Mouse (Mus musculus) C2C12 (cell line): Measurements from ENCODE around the gene Afap1. TPM values are rescaled to one million over a fixed set of nuclear protein-coding genes. Genes with fewer than 3 reads are reported as not detected.

Experiments used
- H3K27me3 ChIP-seq: one replicate; pipeline ENCODE4 v1.6.1; 2011; ENCODE audit not compliant: control insufficient read depth, insufficient read depth, insufficient read length
- H3K36me3 ChIP-seq: one replicate; pipeline ENCODE4 v1.6.1; 2011; ENCODE audit not compliant: control insufficient read depth, insufficient read depth
- H3K4me3 ChIP-seq: one replicate; pipeline ENCODE4 v1.5.1; 2011; ENCODE audit warnings: mild to moderate bottlenecking, control low read depth; ENCODE audit not compliant: poor library complexity, insufficient read depth, severe bottlenecking
- H3K79me2 ChIP-seq: one replicate; pipeline ENCODE4 v1.6.1; 2011; ENCODE audit not compliant: control insufficient read depth, insufficient read depth
- H3K79me3 ChIP-seq: one replicate; pipeline ENCODE4 v1.6.1; 2011; ENCODE audit warnings: low read depth, control low read depth
- H3ac ChIP-seq: one replicate; pipeline ENCODE3; 2011; ENCODE audit warnings: low read depth; ENCODE audit not compliant: control insufficient read depth, insufficient read length
- CEBPB ChIP-seq: IDR thresholded peaks from one replicate; pipeline ENCODE4 v1.6.1; 2011; ENCODE audit warnings: low read depth, mild to moderate bottlenecking, control low read depth, moderate library complexity
- CTCF ChIP-seq: IDR thresholded peaks from one replicate; pipeline ENCODE4 v1.5.1; 2011; ENCODE audit not compliant: control insufficient read depth, insufficient read depth, insufficient read length
- FOSL1 ChIP-seq: IDR thresholded peaks from one replicate; pipeline ENCODE4 v1.8.0; 2011; ENCODE audit warnings: mild to moderate bottlenecking, low read length; ENCODE audit not compliant: poor library complexity, insufficient read depth, severe bottlenecking
- MAX ChIP-seq: IDR thresholded peaks from one replicate; pipeline ENCODE4 v1.6.1; 2011; ENCODE audit warnings: mild to moderate bottlenecking, control low read depth
- MYOD1 ChIP-seq: IDR thresholded peaks from one replicate; pipeline ENCODE4 v1.6.1; 2011; ENCODE audit warnings: low read depth; ENCODE audit not compliant: control insufficient read depth, insufficient read length
- MYOG ChIP-seq: IDR thresholded peaks from one replicate; pipeline ENCODE4 v1.6.1; 2011; ENCODE audit not compliant: control insufficient read depth, insufficient read length; ENCODE audit errors: extremely low read depth
- USF1 ChIP-seq: IDR thresholded peaks from one replicate; pipeline ENCODE4 v1.6.1; 2011; ENCODE audit warnings: low read depth, mild to moderate bottlenecking, control low read depth, moderate library complexity
- polyA plus RNA-seq: library from polyadenylated mRNA; unstranded; fragments of >200 nt; fragmentation: generic; extraction: Trizol; gene quantifications from one replicate; pipeline ENCODE4 v1.2.1, GENCODE M21; 2012; ENCODE audit warnings: missing spikeins

The Afap1 gene
- polyA plus RNA-seq, 1 experiment = 9.5 TPM

- no peak overlapping the region for H3ac ChIP-seq
- peaks cover 42% of the 10 kb centered on the region for H3K36me3 ChIP-seq
- no peaks in the 10 kb centered on the region for H3K79me2 ChIP-seq
- H3K27me3 ChIP-seq = no peaks in the 10 kb centered on the region
- no peaks in the 10 kb centered on the region for H3K79me3 ChIP-seq
- TF ChIP-seq FOSL1 (no peak), MYOD1 (no peak), USF1 (no peak), CTCF (no peak), MAX (no peak), MYOG (no peak), CEBPB (no peak)
- H3K4me3 ChIP-seq = no peak overlapping the region
Measured at GRCm38 (mm10) chr5:35954055-35954718, 61.1 kb downstream of the Afap1 start.

GRCm38 (mm10) chr5:35956268-35956667, 63.1 kb downstream of the Afap1 start:
- Histone ChIP-seq H3K79me3 (no peaks in the 10 kb centered on the region), H3K36me3 (peaks cover 40% of the 10 kb centered on the region), H3K79me2 (no peaks in the 10 kb centered on the region), H3ac (no peak overlapping the region), H3K4me3 (no peak overlapping the region), H3K27me3 (no peaks in the 10 kb centered on the region)
- TF ChIP-seq USF1 = no peak
- no peak for TF ChIP-seq MYOD1

GRCm38 (mm10) chr5:35958681-35959080, 65.6 kb downstream of the Afap1 start:
- H3ac ChIP-seq = no peak overlapping the region
- H3K36me3 ChIP-seq = peaks cover 54% of the 10 kb centered on the region
- no peaks in the 10 kb centered on the region for H3K79me2 ChIP-seq
- TF ChIP-seq USF1 (no peak), CEBPB (no peak), MYOD1 (no peak), FOSL1 (no peak), MYOG (no peak), CTCF (no peak), MAX (no peak)
- no peaks in the 10 kb centered on the region for H3K79me3 ChIP-seq
- no peak overlapping the region for H3K4me3 ChIP-seq
- H3K27me3 ChIP-seq = no peaks in the 10 kb centered on the region

GRCm38 (mm10) chr5:35960168-35960567, 67.0 kb downstream of the Afap1 start:
- TF ChIP-seq FOSL1 (no peak), CEBPB (no peak), MAX (no peak)
- H3K27me3 ChIP-seq = no peaks in the 10 kb centered on the region
- H3K79me3 ChIP-seq = no peaks in the 10 kb centered on the region
- no peak overlapping the region for H3K4me3 ChIP-seq
- H3K36me3 ChIP-seq = peaks cover 56% of the 10 kb centered on the region
- no peak overlapping the region for H3ac ChIP-seq
- H3K79me2 ChIP-seq = no peaks in the 10 kb centered on the region

GRCm38 (mm10) chr5:35961271-35961670, 68.2 kb downstream of the Afap1 start:
- Histone ChIP-seq H3K79me2 (no peaks in the 10 kb centered on the region), H3K27me3 (no peaks in the 10 kb centered on the region), H3ac (no peak overlapping the region), H3K79me3 (no peaks in the 10 kb centered on the region), H3K4me3 (no peak overlapping the region), H3K36me3 (peaks cover 61% of the 10 kb centered on the region)
- no peak for TF ChIP-seq USF1
- no peak for TF ChIP-seq FOSL1
- no peak for TF ChIP-seq CTCF
- no peak for TF ChIP-seq MAX
- no peak for TF ChIP-seq CEBPB
- no peak for TF ChIP-seq MYOD1
- TF ChIP-seq MYOG = no peak

- Histone ChIP-seq H3K27me3 (no peaks in the 10 kb centered on the region), H3K79me3 (no peaks in the 10 kb centered on the region), H3K4me3 (no peak overlapping the region), H3K79me2 (no peaks in the 10 kb centered on the region), H3K36me3 (peaks cover 60% of the 10 kb centered on the region), H3ac (no peak overlapping the region)
- TF ChIP-seq FOSL1 (no peak), MYOG (no peak), CTCF (no peak), MYOD1 (no peak), USF1 (no peak), MAX (no peak), CEBPB (no peak)
Measured at GRCm38 (mm10) chr5:35963635-35964034, 70.5 kb downstream of the Afap1 start.
